Mouse (Mus musculus): Measurements from ENCODE around the gene Nup98. TPM values are rescaled to one million over a fixed set of nuclear protein-coding genes. Genes with fewer than 3 reads are reported as not detected.

The Nup98 gene
- total and polyA plus RNA-seq, 3 experiments, result 25.9 to 195 (median 45.2) TPM

DNA sequence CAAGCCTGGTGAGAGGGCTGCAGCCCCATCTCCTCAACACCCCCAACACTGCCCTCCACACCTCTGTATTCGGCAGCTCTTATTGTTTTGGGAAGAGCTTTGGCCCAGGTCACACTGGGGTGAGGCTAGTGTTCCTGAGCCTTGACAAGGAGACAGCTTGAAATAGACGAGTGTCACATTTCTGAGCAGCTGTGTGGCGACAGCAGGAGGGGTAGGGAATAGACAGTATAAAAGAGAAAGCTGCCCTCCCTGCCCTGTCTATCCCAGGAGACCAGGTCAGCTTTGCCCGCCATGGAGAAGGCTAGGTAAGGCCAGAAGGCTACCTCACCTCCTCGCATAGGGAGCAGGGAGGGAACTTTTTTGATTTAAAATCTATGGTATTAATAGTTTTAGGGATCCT is 108.5 kb downstream of the Nup98 start, which contains the start of gene Art1:
TSS of gene Art1 (plus strand) at position 257 of the 400 bp plus-strand sequence.
- H3K27me3 ChIP-seq (ENCODE audit: control insufficient read depth in 1 of 2, insufficient read depth in 2 of 2, low read length in 2 of 2), result no peaks in the 10 kb centered on the region; a peak in 1 of 4 replicates
- no peaks in the 10 kb centered on the region for H3K9me3 ChIP-seq (replicated peaks; ENCODE audit: insufficient read depth, low read length)
- TF ChIP-seq POLR2AphosphoS5 (IDR thresholded peaks at IDR 0.05; ENCODE audit: borderline replicate concordance, low read depth, low read length) (no peak), ZC3H11A (IDR thresholded peaks at IDR 0.05; ENCODE audit: low read depth, low read length) (no peak), MAFK (IDR thresholded peaks at IDR 0.05; ENCODE audit: borderline replicate concordance, low read depth, low read length) (no peak), ELF1 (IDR thresholded peaks at IDR 0.05; ENCODE audit: low read depth, low read length) (no peak), MYB (IDR thresholded peaks at IDR 0.05; ENCODE audit: low read depth, low read length) (no peak), BHLHE40 (IDR thresholded peaks at IDR 0.05; ENCODE audit: borderline replicate concordance, low read depth, low read length) (no peak), GATA1 (IDR thresholded peaks at IDR 0.05; ENCODE audit: low read depth, low read length) (no peak), SMC3 (IDR thresholded peaks at IDR 0.05; ENCODE audit: low read depth, low read length) (no peak), MEF2A (IDR thresholded peaks at IDR 0.05; ENCODE audit: extremely low read depth, insufficient replicate concordance, low read depth, low read length, poor library complexity, severe bottlenecking) (no peak), GABPA (IDR thresholded peaks at IDR 0.05; ENCODE audit: low read depth, low read length) (no peak)
- H3K4me1 ChIP-seq (ENCODE audit: control insufficient read depth in 1 of 2, insufficient read depth in 2 of 2, low read length in 2 of 2), result peaks cover 6 to 9% of the 10 kb centered on the region in 2 experiments
- no peak within 1 kb of the TSS for H3K27ac ChIP-seq (ENCODE audit: control insufficient read depth, low read depth, low read length)
- DNase-seq (ENCODE audit: low read depth, low spot score), result no peak
- H3K9ac ChIP-seq (ENCODE audit: control insufficient read depth, low read depth, low read length, poor library complexity, severe bottlenecking), result no peak within 1 kb of the TSS
- no peaks in the 10 kb centered on the region for H3K79me2 ChIP-seq (ENCODE audit: control insufficient read depth, insufficient read depth, low read length, poor library complexity)
- H3K36me3 ChIP-seq (ENCODE audit: control insufficient read depth in 1 of 2, insufficient read depth in 2 of 2, low read length in 2 of 2), result peaks cover 0 to 3% of the 10 kb centered on the region in 2 experiments; a peak in 1 of 4 replicates
- H3K4me3 ChIP-seq (ENCODE audit: control insufficient read depth in 1 of 2, insufficient read depth in 1 of 2, low read depth in 2 of 2, low read length in 2 of 2), result no peak within 1 kb of the TSS

DNA sequence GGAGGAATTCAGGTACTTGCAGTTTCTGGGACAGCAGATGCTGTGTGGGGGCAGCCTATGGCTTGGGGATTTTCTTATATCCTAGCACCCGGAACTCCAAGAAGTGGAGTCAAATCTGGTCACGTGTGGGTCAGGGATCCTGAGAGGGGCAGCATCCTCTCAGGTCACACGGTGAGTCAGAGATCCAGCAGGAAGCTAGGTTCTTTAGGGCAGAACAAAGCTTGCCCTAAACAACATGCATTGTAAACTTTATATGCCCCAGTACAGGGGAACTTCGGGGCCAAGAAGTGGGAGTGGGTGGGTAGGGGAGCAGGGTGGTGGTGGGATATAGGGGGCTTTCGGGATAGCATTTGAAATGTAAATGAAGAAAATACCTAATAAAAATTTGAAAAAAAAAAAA is 109.1 kb downstream of the Nup98 start:
- no peaks in the 10 kb centered on the region for H3K27me3 ChIP-seq (ENCODE audit: control insufficient read depth in 1 of 2, insufficient read depth in 2 of 2, low read length in 2 of 2)
- H3K4me3 ChIP-seq (ENCODE audit: control insufficient read depth in 1 of 2, insufficient read depth in 1 of 2, low read depth in 2 of 2, low read length in 2 of 2), result no peak overlapping the region

More for the DNA sequence above, 109.1 kb downstream of the Nup98 start:
- H3K4me1 ChIP-seq (ENCODE audit: control insufficient read depth in 1 of 2, insufficient read depth in 2 of 2, low read length in 2 of 2), result peaks cover 6 to 9% of the 10 kb centered on the region in 2 experiments
- DNase-seq (ENCODE audit: low read depth, low spot score), result no peak
- no peak overlapping the region for H3K27ac ChIP-seq (ENCODE audit: control insufficient read depth, low read depth, low read length)
- peaks cover 0 to 3% of the 10 kb centered on the region in 2 experiments; a peak in 1 of 4 replicates for H3K36me3 ChIP-seq (ENCODE audit: control insufficient read depth in 1 of 2, insufficient read depth in 2 of 2, low read length in 2 of 2)
- H3K79me2 ChIP-seq (ENCODE audit: control insufficient read depth, insufficient read depth, low read length, poor library complexity), result no peaks in the 10 kb centered on the region
- H3K9me3 ChIP-seq (replicated peaks; ENCODE audit: insufficient read depth, low read length), result no peaks in the 10 kb centered on the region
- TF ChIP-seq SMC3 (IDR thresholded peaks at IDR 0.05; ENCODE audit: low read depth, low read length), result no peak
- TF ChIP-seq MAFK (IDR thresholded peaks at IDR 0.05; ENCODE audit: borderline replicate concordance, low read depth, low read length), result no peak
- TF ChIP-seq TBP (IDR thresholded peaks at IDR 0.05; ENCODE audit: low read depth, low read length), result no peak
- TF ChIP-seq UBTF (IDR thresholded peaks at IDR 0.05; ENCODE audit: borderline replicate concordance, insufficient read depth, low read depth, low read length), result no peak
- TF ChIP-seq E2F4 (IDR thresholded peaks at IDR 0.05; ENCODE audit: borderline replicate concordance, low read depth, low read length), result no peak
- no peak for TF ChIP-seq TAL1 (IDR thresholded peaks at IDR 0.05; ENCODE audit: low read length)
- TF ChIP-seq USF2 (IDR thresholded peaks at IDR 0.05; ENCODE audit: borderline replicate concordance in 1 of 2, insufficient read depth in 1 of 2, low read depth in 1 of 2, low read length in 2 of 2), result no peak
- no peak for TF ChIP-seq MYC (IDR thresholded peaks at IDR 0.05; ENCODE audit: low read depth, low read length)
- TF ChIP-seq POLR2AphosphoS2 (IDR thresholded peaks at IDR 0.05; ENCODE audit: low read length), result no peak
- TF ChIP-seq BHLHE40 (IDR thresholded peaks at IDR 0.05; ENCODE audit: borderline replicate concordance, low read depth, low read length), result no peak
- no peak for TF ChIP-seq TCF12 (IDR thresholded peaks at IDR 0.05; ENCODE audit: low read depth, low read length)
- no peak for TF ChIP-seq NELFE (IDR thresholded peaks at IDR 0.05; ENCODE audit: low read depth, low read length)
- no peak for TF ChIP-seq POLR2A (IDR thresholded peaks at IDR 0.05; ENCODE audit: control insufficient read depth in 1 of 2, insufficient read depth in 1 of 2, low read depth in 1 of 2, low read length in 2 of 2, poor library complexity in 1 of 2)
- TF ChIP-seq GABPA (IDR thresholded peaks at IDR 0.05; ENCODE audit: low read depth, low read length), result no peak
- TF ChIP-seq CTCF (IDR thresholded peaks at IDR 0.05 in 2 of 3, conservative IDR thresholded peaks at IDR 0.05 in 1 of 3; ENCODE audit: control insufficient read depth in 1 of 3, insufficient read depth in 1 of 3, low read depth in 2 of 3, low read length in 3 of 3, poor library complexity in 1 of 3, severe bottlenecking in 1 of 3), result no peak
- TF ChIP-seq RCOR1 (IDR thresholded peaks at IDR 0.05; ENCODE audit: low read depth, low read length), result no peak
- TF ChIP-seq POLR2AphosphoS5 (IDR thresholded peaks at IDR 0.05; ENCODE audit: borderline replicate concordance, low read depth, low read length), result no peak
- TF ChIP-seq ELF1 (IDR thresholded peaks at IDR 0.05; ENCODE audit: low read depth, low read length), result no peak
- TF ChIP-seq NRF1 (IDR thresholded peaks at IDR 0.05; ENCODE audit: insufficient read depth, low read depth, low read length, poor library complexity, severe bottlenecking), result no peak
- TF ChIP-seq CHD1 (IDR thresholded peaks at IDR 0.05; ENCODE audit: low read depth, low read length), result no peak
- no peak overlapping the region for H3K9ac ChIP-seq (ENCODE audit: control insufficient read depth, low read depth, low read length, poor library complexity, severe bottlenecking)

Measured in MEL (cell line).